Mouse (Mus musculus): ENCODE results near the gene Hpse2. TPM values are rescaled to one million over a fixed set of nuclear protein-coding genes. Genes with fewer than 3 reads are reported as not detected.

Gene Hpse2
- polyA plus RNA-seq, 1 experiment from 2014 or later = 2.0 TPM

GRCm38 (mm10) chr19:43027305-43027704, 360.9 kb downstream of the Hpse2 start:
- Histone ChIP-seq H3K36me3 (ENCODE audit: control insufficient read depth, insufficient read depth, low read length) (no peaks in the 10 kb centered on the region), H3K4me3 (ENCODE audit: low read depth, low read length) (no peak overlapping the region), H3K27me3 (ENCODE audit: control insufficient read depth, insufficient read depth, low read length) (no peaks in the 10 kb centered on the region), H3K4me2 (ENCODE audit: low read depth) (no peak overlapping the region), H3K9ac (ENCODE audit: low read length) (no peak overlapping the region), H3K4me1 (ENCODE audit: control insufficient read depth, insufficient read depth, low read length) (no peaks in the 10 kb centered on the region), H3K27ac (ENCODE audit: low read depth, low read length) (no peak overlapping the region), H3K9me3 (ENCODE audit: control insufficient read depth, low read length) (no peaks in the 10 kb centered on the region)
- WGBS = 31% methylated on average over 4 of the region's 4 CpGs
- DNase-seq (ENCODE audit: low spot score) (peak; percentile 55), ATAC-seq (ENCODE audit: insufficient read depth, low FRiP score, low TSS enrichment) (no peak)

GRCm38 (mm10) chr19:43022611-43023173, 365.5 kb downstream of the Hpse2 start:
- DNase-seq (ENCODE audit: low spot score) (no peak), ATAC-seq (ENCODE audit: insufficient read depth, low FRiP score, low TSS enrichment) (no peak)
- H3K4me2 ChIP-seq (ENCODE audit: low read depth) = no peak overlapping the region
- no peaks in the 10 kb centered on the region for H3K4me1 ChIP-seq (ENCODE audit: control insufficient read depth, insufficient read depth, low read length)
- H3K9me3 ChIP-seq (ENCODE audit: control insufficient read depth, low read length) = no peaks in the 10 kb centered on the region
- H3K27me3 ChIP-seq (ENCODE audit: control insufficient read depth, insufficient read depth, low read length) = no peaks in the 10 kb centered on the region
- no peaks in the 10 kb centered on the region for H3K36me3 ChIP-seq (ENCODE audit: control insufficient read depth, insufficient read depth, low read length)
- 84% methylated on average over 3 of the region's 3 CpGs for WGBS
- no peak overlapping the region for H3K27ac ChIP-seq (ENCODE audit: low read depth, low read length)
- no peak overlapping the region for H3K4me3 ChIP-seq (ENCODE audit: low read depth, low read length)
- no peak overlapping the region for H3K9ac ChIP-seq (ENCODE audit: low read length)

GRCm38 (mm10) chr19:43018792-43019191, 369.4 kb downstream of the Hpse2 start:
- DNase-seq (ENCODE audit: low spot score) (no peak), ATAC-seq (ENCODE audit: insufficient read depth, low FRiP score, low TSS enrichment) (no peak)
- no peak overlapping the region for H3K4me3 ChIP-seq (ENCODE audit: low read depth, low read length)
- H3K9me3 ChIP-seq (ENCODE audit: control insufficient read depth, low read length) = no peaks in the 10 kb centered on the region
- WGBS = 90% methylated on average over 5 of the region's 5 CpGs
- H3K27me3 ChIP-seq (ENCODE audit: control insufficient read depth, insufficient read depth, low read length) = no peaks in the 10 kb centered on the region
- H3K36me3 ChIP-seq (ENCODE audit: control insufficient read depth, insufficient read depth, low read length) = no peaks in the 10 kb centered on the region
- H3K27ac ChIP-seq (ENCODE audit: low read depth, low read length) = no peak overlapping the region
- no peak overlapping the region for H3K9ac ChIP-seq (ENCODE audit: low read length)
- no peaks in the 10 kb centered on the region for H3K4me1 ChIP-seq (ENCODE audit: control insufficient read depth, insufficient read depth, low read length)
- no peak overlapping the region for H3K4me2 ChIP-seq (ENCODE audit: low read depth)

GRCm38 (mm10) chr19:42996406-42996805, 391.7 kb downstream of the Hpse2 start:
- 89% methylated on average over 4 of the region's 4 CpGs for WGBS
- no peak for ATAC-seq (ENCODE audit: insufficient read depth, low FRiP score, low TSS enrichment)
- no peak for DNase-seq (ENCODE audit: low spot score)
- Histone ChIP-seq H3K4me3 (ENCODE audit: low read depth, low read length) (no peak overlapping the region), H3K27me3 (ENCODE audit: control insufficient read depth, insufficient read depth, low read length) (no peaks in the 10 kb centered on the region), H3K4me2 (ENCODE audit: low read depth) (no peak overlapping the region), H3K36me3 (ENCODE audit: control insufficient read depth, insufficient read depth, low read length) (no peaks in the 10 kb centered on the region), H3K9me3 (ENCODE audit: control insufficient read depth, low read length) (no peaks in the 10 kb centered on the region), H3K27ac (ENCODE audit: low read depth, low read length) (no peak overlapping the region), H3K9ac (ENCODE audit: low read length) (no peak overlapping the region), H3K4me1 (ENCODE audit: control insufficient read depth, insufficient read depth, low read length) (no peaks in the 10 kb centered on the region)

GRCm38 (mm10) chr19:42988833-42989232, 399.3 kb downstream of the Hpse2 start:
- DNase-seq (ENCODE audit: low spot score) (no peak), ATAC-seq (ENCODE audit: insufficient read depth, low FRiP score, low TSS enrichment) (no peak)
- Histone ChIP-seq H3K4me1 (ENCODE audit: control insufficient read depth, insufficient read depth, low read length) (no peaks in the 10 kb centered on the region), H3K36me3 (ENCODE audit: control insufficient read depth, insufficient read depth, low read length) (no peaks in the 10 kb centered on the region), H3K9me3 (ENCODE audit: control insufficient read depth, low read length) (no peaks in the 10 kb centered on the region), H3K27ac (ENCODE audit: low read depth, low read length) (no peak overlapping the region), H3K4me2 (ENCODE audit: low read depth) (no peak overlapping the region), H3K9ac (ENCODE audit: low read length) (no peak overlapping the region), H3K27me3 (ENCODE audit: control insufficient read depth, insufficient read depth, low read length) (no peaks in the 10 kb centered on the region), H3K4me3 (ENCODE audit: low read depth, low read length) (no peak overlapping the region)
- 93% methylated on average over 5 of the region's 5 CpGs for WGBS

GRCm38 (mm10) chr19:42986315-42986701, 401.8 kb downstream of the Hpse2 start:
- H3K9me3 ChIP-seq (ENCODE audit: control insufficient read depth, low read length) = no peaks in the 10 kb centered on the region
- H3K9ac ChIP-seq (ENCODE audit: low read length) = no peak overlapping the region
- H3K4me3 ChIP-seq (ENCODE audit: low read depth, low read length) = no peak overlapping the region
- peaks cover 3% of the 10 kb centered on the region; the same call in 1 of the 2 replicates for H3K27me3 ChIP-seq (ENCODE audit: control insufficient read depth, insufficient read depth, low read length)
- no peak overlapping the region for H3K27ac ChIP-seq (ENCODE audit: low read depth, low read length)
- no peak overlapping the region for H3K4me2 ChIP-seq (ENCODE audit: low read depth)
- H3K36me3 ChIP-seq (ENCODE audit: control insufficient read depth, insufficient read depth, low read length) = no peaks in the 10 kb centered on the region
- ATAC-seq (ENCODE audit: insufficient read depth, low FRiP score, low TSS enrichment) = no peak
- no peak for DNase-seq (ENCODE audit: low spot score)
- H3K4me1 ChIP-seq (ENCODE audit: control insufficient read depth, insufficient read depth, low read length) = no peaks in the 10 kb centered on the region
- WGBS = 59% methylated on average over 1 of the region's 1 CpGs

GRCm38 (mm10) chr19:42985372-42986314, 402.5 kb downstream of the Hpse2 start:
- 89% methylated on average over 4 of the region's 4 CpGs for WGBS
- Histone ChIP-seq H3K27me3 (ENCODE audit: control insufficient read depth, insufficient read depth, low read length) (peaks cover 3% of the 10 kb centered on the region; the same call in 1 of the 2 replicates), H3K4me3 (ENCODE audit: low read depth, low read length) (no peak overlapping the region), H3K27ac (ENCODE audit: low read depth, low read length) (no peak overlapping the region), H3K4me1 (ENCODE audit: control insufficient read depth, insufficient read depth, low read length) (no peaks in the 10 kb centered on the region), H3K9ac (ENCODE audit: low read length) (no peak overlapping the region), H3K36me3 (ENCODE audit: control insufficient read depth, insufficient read depth, low read length) (no peaks in the 10 kb centered on the region), H3K9me3 (ENCODE audit: control insufficient read depth, low read length) (no peaks in the 10 kb centered on the region), H3K4me2 (ENCODE audit: low read depth) (no peak overlapping the region)
- no peak for ATAC-seq (ENCODE audit: insufficient read depth, low FRiP score, low TSS enrichment)
- no peak for DNase-seq (ENCODE audit: low spot score)

- ATAC-seq (ENCODE audit: insufficient read depth, low FRiP score, low TSS enrichment) (no peak), DNase-seq (ENCODE audit: low spot score) (no peak)
- Histone ChIP-seq H3K4me2 (ENCODE audit: low read depth) (no peak overlapping the region), H3K27me3 (ENCODE audit: control insufficient read depth, insufficient read depth, low read length) (peaks cover 3% of the 10 kb centered on the region; the same call in 1 of the 2 replicates), H3K9ac (ENCODE audit: low read length) (no peak overlapping the region), H3K27ac (ENCODE audit: low read depth, low read length) (no peak overlapping the region), H3K36me3 (ENCODE audit: control insufficient read depth, insufficient read depth, low read length) (no peaks in the 10 kb centered on the region), H3K9me3 (ENCODE audit: control insufficient read depth, low read length) (no peaks in the 10 kb centered on the region), H3K4me3 (ENCODE audit: low read depth, low read length) (no peak overlapping the region), H3K4me1 (ENCODE audit: control insufficient read depth, insufficient read depth, low read length) (no peaks in the 10 kb centered on the region)
- WGBS = 22% methylated on average over 3 of the region's 3 CpGs
Measured at GRCm38 (mm10) chr19:42980537-42980936, 407.6 kb downstream of the Hpse2 start.

GRCm38 (mm10) chr19:42977938-42978337, 410.2 kb downstream of the Hpse2 start:
- Histone ChIP-seq H3K4me1 (ENCODE audit: control insufficient read depth, insufficient read depth, low read length) (no peaks in the 10 kb centered on the region), H3K9me3 (ENCODE audit: control insufficient read depth, low read length) (no peaks in the 10 kb centered on the region), H3K4me3 (ENCODE audit: low read depth, low read length) (no peak overlapping the region), H3K9ac (ENCODE audit: low read length) (no peak overlapping the region), H3K27me3 (ENCODE audit: control insufficient read depth, insufficient read depth, low read length) (peaks cover 3% of the 10 kb centered on the region; the same call in 1 of the 2 replicates), H3K36me3 (ENCODE audit: control insufficient read depth, insufficient read depth, low read length) (no peaks in the 10 kb centered on the region), H3K27ac (ENCODE audit: low read depth, low read length) (no peak overlapping the region), H3K4me2 (ENCODE audit: low read depth) (no peak overlapping the region)
- ATAC-seq (ENCODE audit: insufficient read depth, low FRiP score, low TSS enrichment) = no peak
- 37% methylated on average over 2 of the region's 2 CpGs for WGBS
- no peak for DNase-seq (ENCODE audit: low spot score)

All from neural tube, embryonic 11.5 days (tissue).